Mouse (Mus musculus) forebrain, embryonic 11.5 days (tissue): ENCODE measurements at regions not wholly inside any gene's neighbourhood (a gene's known extent, or its start where the extent isn't known, plus 50 kb on each side); places are given as distances from the start of the nearest gene placed in this dataset.
A peak's percentile ranks its signal among the peaks of the same experiment; 100 is the strongest.

Source experiments
- ATAC-seq: fragments of 200-750 bp; cut with Nextera tagmentation; replicated peaks from 2 replicates; pipeline ENCODE4 v1.8.0; 2017; ENCODE audit warnings: moderate TSS enrichment; ENCODE audit not compliant: low FRiP score
- DNase-seq: peaks from one replicate; pipeline ENCODE4 v3.0.0-alpha.2; 2017; ENCODE audit warnings: low spot score
- H3K27ac ChIP-seq: fragments of 300-500 bp; sonication (generic); 2 replicates; pipeline ENCODE4 v1.5.1; 2014; ENCODE audit warnings: low read depth, low read length
- H3K27me3 ChIP-seq: fragments of 300-500 bp; sonication (generic); 2 replicates; pipeline ENCODE4 v1.6.1; 2014; ENCODE audit warnings: mild to moderate bottlenecking, low read length, mixed read lengths; ENCODE audit not compliant: control insufficient read depth, insufficient read depth
- H3K36me3 ChIP-seq: fragments of 300-500 bp; sonication (generic); 2 replicates; pipeline ENCODE4 v1.6.1; 2014; ENCODE audit warnings: mild to moderate bottlenecking, low read length, moderate library complexity, mixed read lengths; ENCODE audit not compliant: control insufficient read depth, insufficient read depth
- H3K4me1 ChIP-seq: fragments of 300-500 bp; sonication (generic); replicated peaks from 2 replicates; pipeline ENCODE4 v1.6.1; 2014; ENCODE audit warnings: low read length, mixed read lengths; ENCODE audit not compliant: control insufficient read depth, insufficient read depth
- H3K4me2 ChIP-seq: fragments of 300-500 bp; sonication (generic); 2 replicates; pipeline ENCODE4 v1.6.1; 2014; ENCODE audit warnings: low read depth, mild to moderate bottlenecking, low read length, moderate library complexity, mixed read lengths; ENCODE audit not compliant: severe bottlenecking
- H3K4me3 ChIP-seq: fragments of 300-500 bp; sonication (generic); 2 replicates; pipeline ENCODE4 v1.5.1; 2014; ENCODE audit warnings: low read depth, low read length
- H3K9ac ChIP-seq: fragments of 300-500 bp; sonication (generic); 2 replicates; pipeline ENCODE4 v1.6.1; 2014; ENCODE audit warnings: low read length
- H3K9me3 ChIP-seq: fragments of 300-500 bp; sonication (generic); 2 replicates; pipeline ENCODE4 v1.6.1; 2016; ENCODE audit warnings: low read length, mixed read lengths; ENCODE audit not compliant: control insufficient read depth
- WGBS: fragments of 180-500 bp; shearing (Covaris S2); extraction: QIAGEN DNeasy Blood & Tissue Kit; methylation state at CpG from one replicate; pipeline ENCODE4 v1.1.7; 2014; 5-methylcytosine and 5-hydroxymethylcytosine counted together

GRCm38 (mm10) chr8:41573027-41573885 is 156.4 kb upstream of the Frg1 start:
- Histone ChIP-seq H3K4me1 (0 out of 2 replicates have a peak, but pooled peaks cover 2% of the 10 kb centered on the region), H3K27ac (no peak overlapping the region), H3K36me3 (no peaks in the 10 kb centered on the region), H3K27me3 (no peaks in the 10 kb centered on the region), H3K9ac (no peak overlapping the region), H3K4me3 (no peak overlapping the region), H3K4me2 (no peak overlapping the region), H3K9me3 (no peaks in the 10 kb centered on the region)
- peak; percentile 82 for ATAC-seq
- peak; percentile 86 for DNase-seq
- WGBS: 35% methylated on average over 10 of the region's 10 CpGs

- Histone ChIP-seq H3K27ac (no peak overlapping the region), H3K36me3 (no peaks in the 10 kb centered on the region), H3K27me3 (no peaks in the 10 kb centered on the region), H3K4me2 (no peak overlapping the region), H3K4me3 (no peak overlapping the region), H3K4me1 (0 out of 2 replicates have a peak, but pooled peaks cover 2% of the 10 kb centered on the region), H3K9ac (no peak overlapping the region), H3K9me3 (no peaks in the 10 kb centered on the region)
- no peak for DNase-seq
- ATAC-seq: 0 out of 2 replicates have a peak, but pooled peaks have one; percentile 42
- 48% methylated on average over 6 of the region's 6 CpGs for WGBS
Measured at GRCm38 (mm10) chr8:41570566-41570965, 153.7 kb upstream of the Frg1 start.

GRCm38 (mm10) chr8:41561995-41562394 is 145.1 kb upstream of the Frg1 start:
- H3K4me2 ChIP-seq: no peak overlapping the region
- H3K4me1 ChIP-seq: no peaks in the 10 kb centered on the region
- H3K9me3 ChIP-seq: no peaks in the 10 kb centered on the region
- WGBS: 92% methylated on average over 14 of the region's 14 CpGs
- ATAC-seq (no peak), DNase-seq (no peak)
- no peak overlapping the region for H3K4me3 ChIP-seq
- H3K27ac ChIP-seq: no peak overlapping the region
- H3K27me3 ChIP-seq: no peaks in the 10 kb centered on the region
- H3K36me3 ChIP-seq: no peaks in the 10 kb centered on the region
- H3K9ac ChIP-seq: no peak overlapping the region

- WGBS: 82% methylated on average over 3 of the region's 3 CpGs
- no peaks in the 10 kb centered on the region for H3K4me1 ChIP-seq
- no peak for DNase-seq
- H3K9ac ChIP-seq: no peak overlapping the region
- no peaks in the 10 kb centered on the region for H3K36me3 ChIP-seq
- H3K27me3 ChIP-seq: no peaks in the 10 kb centered on the region
- no peak overlapping the region for H3K4me2 ChIP-seq
- no peak for ATAC-seq
- H3K9me3 ChIP-seq: no peaks in the 10 kb centered on the region
- no peak overlapping the region for H3K27ac ChIP-seq
- H3K4me3 ChIP-seq: no peak overlapping the region
Measured at GRCm38 (mm10) chr8:41556819-41557218, 139.9 kb upstream of the Frg1 start.

- DNase-seq: no peak
- H3K4me1 ChIP-seq: no peaks in the 10 kb centered on the region
- no peaks in the 10 kb centered on the region for H3K27me3 ChIP-seq
- H3K27ac ChIP-seq: no peak overlapping the region
- no peak overlapping the region for H3K9ac ChIP-seq
- no peak overlapping the region for H3K4me2 ChIP-seq
- WGBS: 77% methylated on average over 8 of the region's 8 CpGs
- H3K4me3 ChIP-seq: no peak overlapping the region
- H3K9me3 ChIP-seq: no peaks in the 10 kb centered on the region
- no peak for ATAC-seq
- H3K36me3 ChIP-seq: no peaks in the 10 kb centered on the region
Measured at GRCm38 (mm10) chr8:41552747-41553534, 136.1 kb upstream of the Frg1 start.

GRCm38 (mm10) chr8:41551925-41552414 is 135.1 kb upstream of the Frg1 start:
- no peaks in the 10 kb centered on the region for H3K9me3 ChIP-seq
- H3K36me3 ChIP-seq: no peaks in the 10 kb centered on the region
- no peak overlapping the region for H3K4me2 ChIP-seq
- no peak overlapping the region for H3K27ac ChIP-seq
- no peaks in the 10 kb centered on the region for H3K4me1 ChIP-seq
- H3K27me3 ChIP-seq: no peaks in the 10 kb centered on the region
- no peak for ATAC-seq
- H3K9ac ChIP-seq: no peak overlapping the region
- WGBS: 87% methylated on average over 15 of the region's 15 CpGs
- no peak overlapping the region for H3K4me3 ChIP-seq
- no peak for DNase-seq

- ATAC-seq: no peak
- WGBS: 94% methylated on average over 2 of the region's 2 CpGs
- H3K27me3 ChIP-seq: no peaks in the 10 kb centered on the region
Measured at GRCm38 (mm10) chr8:41550095-41550420, 133.2 kb upstream of the Frg1 start.

GRCm38 (mm10) chr8:41549220-41550094 is 132.6 kb upstream of the Frg1 start:
- Histone ChIP-seq H3K4me1 (no peaks in the 10 kb centered on the region), H3K36me3 (no peaks in the 10 kb centered on the region), H3K9me3 (no peaks in the 10 kb centered on the region), H3K4me2 (no peak overlapping the region), H3K27ac (no peak overlapping the region), H3K9ac (no peak overlapping the region), H3K4me3 (no peak overlapping the region), H3K27me3 (no peaks in the 10 kb centered on the region)
- ATAC-seq (no peak), DNase-seq (no peak)
- WGBS: 84% methylated on average over 25 of the region's 25 CpGs

More at GRCm38 (mm10) chr8:41550095-41550420, 133.2 kb upstream of the Frg1 start:
- Histone ChIP-seq H3K4me1 (no peaks in the 10 kb centered on the region), H3K27ac (no peak overlapping the region), H3K4me2 (no peak overlapping the region), H3K4me3 (no peak overlapping the region), H3K9me3 (no peaks in the 10 kb centered on the region), H3K9ac (no peak overlapping the region), H3K36me3 (no peaks in the 10 kb centered on the region)
- DNase-seq: no peak
